21 mouse cellular contexts compared by ENCODE assay signal in the genomic region with DNA sequence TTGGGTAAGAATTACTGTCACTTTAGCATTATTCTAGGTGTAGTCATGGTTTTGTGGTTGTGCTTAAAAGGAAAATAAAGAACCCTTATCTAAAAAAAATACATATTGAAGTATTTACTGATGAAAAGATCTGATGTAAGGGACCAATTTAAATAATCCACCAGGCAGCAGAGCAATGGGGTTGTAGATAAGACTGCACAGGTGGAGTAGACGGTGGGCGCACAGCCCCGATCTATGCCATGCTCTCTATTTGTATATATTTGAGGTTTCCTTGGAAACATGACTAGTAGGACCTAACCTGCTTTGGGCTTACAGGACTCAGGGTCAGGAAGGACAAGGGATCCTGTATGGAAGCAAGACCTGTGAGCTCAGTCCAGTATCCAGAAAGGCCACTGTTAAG. TPM values are rescaled to one million over a fixed set of nuclear protein-coding genes. Genes with fewer than 3 reads are reported as not detected.
DNase-seq lines count a peak whose midpoint lies in the region; ATAC-seq and TF ChIP-seq lines count a peak whose summit lies in the region.
"Had no signal": no experiment of that assay in that cellular context is flagged by ENCODE, and none has a peak within 500 bp of the region (broad histone marks: within the 10 kb centered on the region; RNA-seq: fewer than 3 reads in every experiment).

No protein-coding gene starts in this region.

- H3K4me3 ChIP-seq in heart, postnatal 0 days (ENCODE audit: low read depth, low read length), result no peak overlapping the region
- no peak overlapping the region for H3K4me3 ChIP-seq in lung, embryonic 15.5 days
- H3K4me3 ChIP-seq in olfactory bulb, adult 2 months (ENCODE audit: insufficient read depth, low read depth, low read length), result no peak overlapping the region
- H3K4me3 ChIP-seq: midbrain, embryonic 12.5 days; myocyte; neural tube, embryonic 15.5 days had no signal

- no peaks in the 10 kb centered on the region for H3K9me3 ChIP-seq in heart, postnatal 0 days (replicated peaks; ENCODE audit: control insufficient read depth, low read length)
- H3K9me3 ChIP-seq in lung, embryonic 15.5 days, result no peaks in the 10 kb centered on the region
- H3K9me3 ChIP-seq: midbrain, embryonic 12.5 days; neural tube, embryonic 15.5 days had no signal

- intact Hi-C loops in heart, postnatal 14 days (cut with DNase I), result no loop called here

- H3K36me3 ChIP-seq in heart, postnatal 0 days (replicated peaks; ENCODE audit: control insufficient read depth, insufficient read depth, low read length), result no peaks in the 10 kb centered on the region
- H3K36me3 ChIP-seq in lung, embryonic 15.5 days, result no peaks in the 10 kb centered on the region
- H3K36me3 ChIP-seq: midbrain, embryonic 12.5 days; neural tube, embryonic 15.5 days had no signal

- H3K27me3 ChIP-seq in heart, postnatal 0 days (ENCODE audit: control insufficient read depth, insufficient read depth, low read length), result no peaks in the 10 kb centered on the region
- no peaks in the 10 kb centered on the region for H3K27me3 ChIP-seq in lung, embryonic 15.5 days
- H3K27me3 ChIP-seq: midbrain, embryonic 12.5 days; neural tube, embryonic 15.5 days had no signal

- ATAC-seq in heart, postnatal 0 days (ENCODE audit: insufficient read depth, low read depth), result no peak
- ATAC-seq in lung, embryonic 15.5 days (ENCODE audit: borderline replicate concordance, extremely low read depth, low FRiP score, low TSS enrichment), result peak; percentile 49; the same call in 1 of the 2 replicates

- H3K4me2 ChIP-seq in heart, postnatal 0 days (ENCODE audit: low read depth, low read length), result no peak overlapping the region
- no peak overlapping the region for H3K4me2 ChIP-seq in lung, embryonic 15.5 days
- H3K4me2 ChIP-seq: midbrain, embryonic 12.5 days; neural tube, embryonic 15.5 days had no signal

- TF ChIP-seq EP300 in heart, postnatal 0 days (IDR thresholded peaks at IDR 0.05; ENCODE audit: low read depth), result no peak

- no peak for TF ChIP-seq CTCF in heart, postnatal 0 days (IDR thresholded peaks at IDR 0.05; ENCODE audit: low read depth)
- TF ChIP-seq CTCF in olfactory bulb, adult 2 months (IDR thresholded peaks at IDR 0.05; ENCODE audit: insufficient read depth, low read depth, low read length), result no peak

- TF ChIP-seq POLR2A in olfactory bulb, adult 2 months (IDR thresholded peaks at IDR 0.05; ENCODE audit: insufficient read depth, low read depth, low read length), result no peak

- peaks cover 36% of the 10 kb centered on the region for H3K4me1 ChIP-seq in heart, postnatal 0 days (ENCODE audit: control insufficient read depth, insufficient read depth)
- H3K4me1 ChIP-seq in lung, embryonic 15.5 days, result peaks cover 14% of the 10 kb centered on the region; the same call in 1 of the 2 replicates
- H3K4me1 ChIP-seq in olfactory bulb, adult 2 months (ENCODE audit: control insufficient read depth, insufficient read depth, low read length), result peaks cover 31% of the 10 kb centered on the region

- peak; percentile 51 for DNase-seq in heart, adult 11 months
- DNase-seq in heart, postnatal 4 days, result no peak
- no peak for DNase-seq in heart, postnatal 0 days (ENCODE audit: low spot score)
- DNase-seq in heart, postnatal 14 days, result no peak
- DNase-seq in lung, postnatal 14 days, result no peak
- DNase-seq in right cerebral cortex, adult 18-20 months, result no peak
- DNase-seq: adrenal gland, adult 2 months; kidney, adult 9 months; kidney, postnatal 4 days; right cerebral cortex, postnatal 4 days; thymus, postnatal 4 days had no signal

- 90% methylated on average over 3 of the region's 3 CpGs for WGBS in heart, postnatal 0 days
- 55% methylated on average over 3 of the region's 3 CpGs for WGBS in lung, embryonic 15.5 days
- 73% methylated on average over 3 of the region's 3 CpGs for WGBS in olfactory bulb, adult 2 months

- peak overlapping the region; percentile 73 for H3K27ac ChIP-seq in heart, postnatal 0 days (ENCODE audit: low read depth)
- H3K27ac ChIP-seq in lung, embryonic 15.5 days, result no peak overlapping the region
- 0 out of 2 replicates have a peak overlapping the region, but pooled peaks have one; percentile 3 for H3K27ac ChIP-seq in olfactory bulb, adult 2 months (ENCODE audit: insufficient read depth, low read depth, low read length)
- H3K27ac ChIP-seq: macrophage; midbrain, embryonic 12.5 days; neural tube, embryonic 15.5 days had no signal

- H3K9ac ChIP-seq in heart, postnatal 0 days (replicated peaks; ENCODE audit: low read depth, low read length), result no peak overlapping the region
- H3K9ac ChIP-seq in lung, embryonic 15.5 days, result no peak overlapping the region
- H3K9ac ChIP-seq: midbrain, embryonic 12.5 days; neural tube, embryonic 15.5 days had no signal

RNA-seq across cellular contexts. Expression of a gene that starts 31.5 kb away (rescaled TPM):
- 10 to 100 TPM in 1 of 2 experiments, 1 to 10 TPM in 1; 8.4 to 10.3 TPM for total RNA-seq in heart, postnatal 4 days (2021)
- total RNA-seq in heart, postnatal 0 days (2014; rRNA removed; ENCODE audit: low replicate concordance), result 4.1 and 7.1 TPM in 2 replicates
- 7.4 and 8.2 TPM in 2 replicates for polyA plus RNA-seq in heart, postnatal 0 days (2015; fragmentation: Nextera tagmentation; extraction: Ambion mirVana)
- total RNA-seq in heart, postnatal 14 days (2021), result 1 to 10 TPM; 4.1 to 5.0 TPM
- 15.4 and 15.8 TPM in 2 replicates for polyA plus RNA-seq in lung, embryonic 15.5 days (2015; fragmentation: Nextera tagmentation; extraction: Ambion mirVana)
- polyA plus RNA-seq in olfactory bulb, adult 2 months (2012; ENCODE audit: insufficient read depth, insufficient read length, low replicate concordance, missing spikeins), result 89.4 TPM in 1 of 2 replicates, not detected in the other
- polyA plus RNA-seq: myocyte had no signal

RNA-seq across cellular contexts. Expression of a gene that starts 34.5 kb away (rescaled TPM):
- not detected for total RNA-seq in heart, postnatal 4 days (2021)
- total RNA-seq in heart, postnatal 0 days (2014; rRNA removed; ENCODE audit: low replicate concordance), result not detected in 2 replicates
- not detected in 2 replicates for polyA plus RNA-seq in heart, postnatal 0 days (2015; fragmentation: Nextera tagmentation; extraction: Ambion mirVana)
- not detected for total RNA-seq in heart, postnatal 14 days (2021)
- polyA plus RNA-seq in lung, embryonic 15.5 days (2015; fragmentation: Nextera tagmentation; extraction: Ambion mirVana), result not detected in 2 replicates
- polyA plus RNA-seq in olfactory bulb, adult 2 months (2012; ENCODE audit: insufficient read depth, insufficient read length, low replicate concordance, missing spikeins), result not detected in 2 replicates
- total RNA-seq: adrenal gland, adult 2 months; gastrocnemius, adult 8-10 months; hematopoietic stem cell, adult 5-6 weeks; liver, adult 2 months had no signal
- polyA plus RNA-seq: adrenal gland, adult 2 months; intestine, embryonic 14.5 days; liver, adult 2 months; macrophage; midbrain, embryonic 12.5 days; myocyte; neural tube, embryonic 15.5 days had no signal
